Mouse (Mus musculus) inflammation-experienced regulatory T-cells, adult 6 months (primary cell): ENCODE results near the gene Xrcc3. TPM values are rescaled to one million over a fixed set of nuclear protein-coding genes. Genes with fewer than 3 reads are reported as not detected.

Experiments used
- polyA plus RNA-seq, 3 experiments: library from polyadenylated mRNA; unstranded; fragments of 100-300 nt; shearing (Covaris generic); gene quantifications; one replicate each; pipeline ENCODE4 v1.2.1; 2017

Xrcc3 gene
- polyA plus RNA-seq, 3 experiments from 2014 or later: 2.8 to 5.2 (median 4.1) TPM

Other genes with a start within 250 kb of the Xrcc3 start
- gene Mark3, start 239.3 kb downstream of the Xrcc3 start, polyA plus RNA-seq: 10 to 100 TPM; 16.4 to 45.8 (median 41.1) TPM
- gene Ckb, start 141.5 kb downstream of the Xrcc3 start, polyA plus RNA-seq: 10 to 100 TPM; 24.2 to 37.2 (median 31.8) TPM
- gene Trmt61a, start 135.8 kb downstream of the Xrcc3 start, polyA plus RNA-seq: 1 to 10 TPM; 3.2 to 4.4 (median 3.3) TPM
- gene Bag5, start 100.6 kb downstream of the Xrcc3 start, polyA plus RNA-seq: 10 to 100 TPM; 22.0 to 40.1 (median 36.7) TPM
- gene Apopt1, start 100.6 kb downstream of the Xrcc3 start, polyA plus RNA-seq: 10 to 100 TPM; 55.8 to 85.0 (median 74.3) TPM
- gene Klc1, start 55.0 kb downstream of the Xrcc3 start, polyA plus RNA-seq: 10 to 100 TPM; 17.9 to 19.7 (median 18.3) TPM
- gene Zfyve21, start 297 bp upstream of the Xrcc3 start, polyA plus RNA-seq: 1 to 10 TPM; 3.5 to 6.8 (median 4.5) TPM
- gene Ppp1r13b, start 94.2 kb upstream of the Xrcc3 start, polyA plus RNA-seq: 10 to 100 TPM in 1 of 3 experiments, 1 to 10 TPM in 2; 4.1 to 12.6 (median 8.6) TPM
- 100 to 1,000 TPM; 235 to 309 (median 282) TPM for gene Atp5mpl, start 153.1 kb upstream of the Xrcc3 start, polyA plus RNA-seq
- gene Tdrd9, start 157.7 kb upstream of the Xrcc3 start, polyA plus RNA-seq: under 1 TPM in 1 of 3 experiments, not detected in 2; 0.10 TPM
- not detected for gene Rd3l, start 167.4 kb upstream of the Xrcc3 start, polyA plus RNA-seq